Mouse (Mus musculus): ENCODE measurements at regions not wholly inside any gene's neighbourhood (a gene's known extent, or its start where the extent isn't known, plus 50 kb on each side); places are given as distances from the start of the nearest gene placed in this dataset.

- DNase-seq (ENCODE audit: low read depth, low spot score) = no peak
Measured at GRCm38 (mm10) chr6:81323690-81324089, 599.8 kb upstream of the Gcfc2 start.

DNA sequence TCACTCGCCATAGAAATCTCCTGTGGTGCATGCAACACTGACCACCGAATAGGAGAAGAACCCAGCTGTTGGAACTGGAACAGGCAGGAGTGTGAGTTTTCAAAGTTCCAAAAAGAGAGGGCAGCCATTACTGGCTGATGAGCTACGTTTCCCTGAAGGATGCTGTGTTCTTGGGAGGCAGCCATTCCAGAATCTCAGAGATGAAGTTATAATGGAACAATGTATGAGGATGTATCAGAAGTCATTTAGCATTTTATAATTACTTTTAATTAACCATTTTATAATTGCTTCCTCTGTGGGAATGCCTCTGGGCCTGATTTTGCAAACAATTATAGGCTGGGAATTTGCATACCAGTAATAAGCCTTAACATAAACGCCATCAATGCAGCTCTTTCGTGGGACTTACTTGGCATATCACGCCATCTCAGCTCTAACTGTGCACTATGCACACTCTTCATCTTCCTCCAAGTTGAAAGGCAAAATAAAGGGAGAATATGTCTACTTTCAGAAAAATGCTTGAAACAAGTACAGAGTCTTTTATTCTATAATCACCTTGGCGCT, 559.4 kb upstream of the Gcfc2 start:
- DNase-seq (ENCODE audit: low read depth, low spot score) = no peak

- no peak for DNase-seq (ENCODE audit: low read depth, low spot score)
Measured at GRCm38 (mm10) chr6:81388484-81388883, 535.0 kb upstream of the Gcfc2 start.

GRCm38 (mm10) chr6:81403122-81403521, 520.3 kb upstream of the Gcfc2 start:
- no peak for DNase-seq (ENCODE audit: low read depth, low spot score)

DNA sequence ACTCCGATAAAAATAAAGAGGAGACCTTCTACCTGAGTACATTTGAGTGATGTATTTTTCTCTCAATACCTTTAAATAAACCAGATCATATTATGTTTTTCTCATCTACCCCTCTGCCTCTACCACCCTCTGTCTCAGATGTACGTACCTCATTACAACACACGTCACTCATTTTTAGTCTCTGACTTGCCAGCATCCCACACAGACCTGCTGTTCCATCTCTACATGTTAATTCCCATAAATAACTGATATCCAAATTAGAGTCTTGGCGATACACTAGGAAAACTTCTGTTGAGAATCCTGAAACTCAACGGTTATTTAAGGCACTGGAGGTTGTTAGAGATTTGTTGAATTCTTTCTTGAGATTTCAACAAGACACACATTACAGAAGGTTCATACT, 509.9 kb upstream of the Gcfc2 start:
- no peak for DNase-seq (ENCODE audit: low read depth, low spot score)

GRCm38 (mm10) chr6:81434745-81435144, 488.7 kb upstream of the Gcfc2 start:
- no peak for DNase-seq (ENCODE audit: low read depth, low spot score)

GRCm38 (mm10) chr6:81438951-81439722, 484.3 kb upstream of the Gcfc2 start:
- DNase-seq (ENCODE audit: low read depth, low spot score) = no peak

- no peak for DNase-seq (ENCODE audit: low read depth, low spot score)
Measured at GRCm38 (mm10) chr6:81441396-81441795, 482.1 kb upstream of the Gcfc2 start.

DNA sequence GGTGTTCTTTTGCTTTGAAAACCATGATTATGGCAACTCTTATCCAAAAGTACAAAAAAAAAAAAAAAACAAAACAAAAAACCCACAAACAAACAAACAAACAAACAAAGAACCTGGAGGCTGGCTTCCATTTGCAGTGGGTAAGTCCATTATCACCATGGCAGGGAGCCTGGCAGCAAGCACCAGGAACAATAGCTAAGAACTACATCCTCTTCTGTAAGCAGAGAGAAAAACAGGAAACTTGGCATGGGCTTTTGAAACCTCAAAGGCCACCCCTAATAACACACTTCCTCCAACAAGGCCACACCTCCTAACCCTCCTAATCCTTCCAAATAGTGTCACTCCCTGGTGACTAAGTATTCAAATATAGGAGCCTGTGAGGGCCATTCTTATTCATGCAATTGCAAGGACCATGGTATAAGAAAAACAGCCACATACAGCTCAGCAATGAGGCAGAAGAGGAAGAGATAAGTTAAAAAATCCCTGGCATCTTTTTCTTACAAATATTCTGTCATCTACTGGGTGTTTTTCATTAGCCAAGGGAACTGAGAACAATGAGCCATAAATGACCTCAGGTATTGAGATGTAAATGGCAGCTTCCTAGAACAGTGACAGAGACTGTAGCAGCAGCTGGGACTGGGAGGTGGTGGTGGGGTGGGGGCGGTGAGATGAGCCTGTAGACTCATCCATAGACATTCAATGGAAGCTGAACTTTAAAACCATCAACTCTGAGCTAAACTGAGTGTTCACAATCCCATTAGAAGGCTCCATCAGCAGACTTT, 477.3 kb upstream of the Gcfc2 start:
- no peak for DNase-seq (ENCODE audit: low read depth, low spot score)

- DNase-seq (ENCODE audit: low read depth, low spot score) = no peak
Measured at GRCm38 (mm10) chr6:81447701-81448100, 475.8 kb upstream of the Gcfc2 start.

DNA sequence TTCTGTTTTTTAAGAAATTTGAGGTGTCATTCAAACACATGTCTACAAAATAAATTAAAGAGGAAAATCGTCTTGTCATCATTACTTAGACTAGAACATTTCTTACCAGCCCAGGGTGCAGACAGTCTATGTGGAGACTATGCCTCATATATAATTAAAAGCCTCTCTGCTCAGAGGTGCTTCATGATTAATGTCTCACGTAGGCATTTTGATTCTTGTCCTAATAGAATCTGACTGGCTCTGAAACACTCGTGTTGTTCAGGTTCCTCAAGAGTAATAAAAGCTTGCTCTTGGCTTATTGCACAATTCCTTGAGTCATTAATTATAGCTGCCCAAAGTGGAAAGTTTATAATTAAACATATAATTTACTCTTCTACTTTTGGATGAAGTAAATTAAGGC, 475.1 kb upstream of the Gcfc2 start:
- DNase-seq (ENCODE audit: low read depth, low spot score) = no peak

DNA sequence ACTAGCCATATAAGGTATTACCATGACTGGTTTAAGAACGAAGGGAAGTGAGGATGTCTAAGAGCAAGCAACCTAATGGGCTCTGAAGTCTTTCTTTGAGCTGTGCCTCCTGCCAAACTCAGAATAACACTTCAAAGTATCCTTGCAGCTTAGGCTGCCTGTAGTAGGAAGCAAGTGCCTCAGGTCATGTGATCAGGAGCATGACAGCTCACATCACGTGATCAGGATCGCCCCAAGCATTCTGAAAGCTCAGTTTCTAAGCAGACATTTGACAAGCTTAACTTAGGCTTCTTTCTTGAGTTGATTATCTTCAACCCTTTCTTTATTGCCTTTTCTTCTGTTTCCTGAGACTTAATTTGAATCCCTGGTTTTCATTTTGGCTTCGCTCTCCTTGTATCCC, 462.4 kb upstream of the Gcfc2 start:
- no peak for DNase-seq (ENCODE audit: low read depth, low spot score)

DNA sequence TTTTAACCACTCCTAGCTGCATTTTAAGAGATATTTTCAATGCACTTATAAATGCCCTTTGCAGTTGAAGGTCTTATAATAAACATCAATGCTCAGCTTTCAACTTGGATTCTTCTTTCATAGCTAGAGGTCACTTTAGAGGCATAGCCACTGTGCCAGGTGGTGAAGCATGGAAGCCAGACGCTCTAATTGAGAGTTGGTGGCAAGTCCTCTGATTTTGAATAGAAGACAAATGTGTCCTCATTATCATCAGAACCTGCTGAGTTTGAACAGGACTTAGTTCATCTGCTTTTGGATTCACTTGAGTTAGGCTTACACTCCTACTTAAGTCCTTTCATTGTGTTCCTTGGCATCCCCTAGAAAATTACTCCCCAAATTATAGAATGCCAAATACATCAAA, 459.0 kb upstream of the Gcfc2 start:
- DNase-seq (ENCODE audit: low read depth, low spot score) = no peak

- no peak for DNase-seq (ENCODE audit: low read depth, low spot score)
Measured at GRCm38 (mm10) chr6:81466536-81466935, 456.9 kb upstream of the Gcfc2 start.

GRCm38 (mm10) chr6:81471340-81471955, 452.0 kb upstream of the Gcfc2 start:
- no peak for DNase-seq (ENCODE audit: low read depth, low spot score)

DNA sequence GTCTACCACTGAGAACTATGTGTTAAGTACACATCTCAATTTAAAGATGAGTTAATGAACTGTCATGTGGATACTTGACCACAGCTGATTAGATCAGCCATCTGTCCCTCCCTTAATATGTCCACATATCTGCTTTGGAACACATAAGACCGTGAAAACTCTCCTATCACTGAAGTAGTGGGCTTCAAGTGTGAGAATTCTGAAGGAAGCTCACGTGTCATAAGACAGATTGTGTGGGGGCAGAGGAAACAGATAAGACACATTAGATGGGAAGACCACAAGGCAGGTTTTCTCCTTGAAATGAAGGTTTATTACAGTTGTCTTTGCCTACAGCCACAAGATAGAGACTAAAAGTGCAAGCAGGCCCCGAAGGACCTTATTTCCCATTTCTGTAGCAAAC, 451.0 kb upstream of the Gcfc2 start:
- no peak for DNase-seq (ENCODE audit: low read depth, low spot score)

GRCm38 (mm10) chr6:81474786-81475185, 448.7 kb upstream of the Gcfc2 start:
- no peak for DNase-seq (ENCODE audit: low read depth, low spot score)

DNA sequence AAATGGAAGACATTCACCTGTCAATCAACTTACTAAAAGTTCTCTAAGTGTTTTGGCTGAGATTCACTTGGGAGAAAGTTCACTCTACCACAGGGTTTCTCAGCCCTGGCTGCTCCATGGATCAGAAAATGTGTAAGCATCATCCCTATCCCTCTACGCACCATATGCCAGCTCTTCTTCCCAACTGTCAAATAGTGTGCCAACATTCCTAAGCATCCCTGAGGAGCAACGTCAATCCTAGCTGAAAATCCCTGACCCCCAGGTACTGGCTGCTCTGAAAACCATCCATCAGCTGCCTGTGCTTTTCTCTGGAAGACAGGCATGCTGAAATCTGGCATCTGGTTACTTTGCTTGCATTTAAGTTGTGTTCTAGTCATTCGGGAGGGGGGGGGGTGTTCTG, 436.5 kb upstream of the Gcfc2 start:
- DNase-seq (ENCODE audit: low read depth, low spot score) = no peak

GRCm38 (mm10) chr6:81496239-81496638, 427.2 kb upstream of the Gcfc2 start:
- no peak for DNase-seq (ENCODE audit: low read depth, low spot score)

DNA sequence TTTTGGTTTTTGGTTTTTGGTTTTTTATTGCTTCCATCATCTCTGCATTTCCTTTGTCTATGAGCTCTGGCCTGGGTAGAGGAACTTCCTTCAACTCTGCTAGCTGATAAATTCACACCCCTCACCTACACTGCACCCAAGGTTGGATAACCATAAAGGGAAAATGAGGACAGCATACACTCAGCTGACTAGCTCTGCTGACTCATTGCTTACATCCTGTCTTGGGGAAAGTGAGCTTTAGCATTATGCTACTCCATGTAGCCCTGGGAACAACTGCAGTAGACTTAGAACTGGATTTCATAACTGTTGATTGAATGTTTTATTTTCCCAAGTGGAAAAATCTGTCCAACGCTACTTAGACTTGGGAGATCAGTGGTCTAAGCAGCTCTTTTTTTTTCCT, 406.3 kb upstream of the Gcfc2 start:
- DNase-seq (ENCODE audit: low read depth, low spot score) = no peak

DNA sequence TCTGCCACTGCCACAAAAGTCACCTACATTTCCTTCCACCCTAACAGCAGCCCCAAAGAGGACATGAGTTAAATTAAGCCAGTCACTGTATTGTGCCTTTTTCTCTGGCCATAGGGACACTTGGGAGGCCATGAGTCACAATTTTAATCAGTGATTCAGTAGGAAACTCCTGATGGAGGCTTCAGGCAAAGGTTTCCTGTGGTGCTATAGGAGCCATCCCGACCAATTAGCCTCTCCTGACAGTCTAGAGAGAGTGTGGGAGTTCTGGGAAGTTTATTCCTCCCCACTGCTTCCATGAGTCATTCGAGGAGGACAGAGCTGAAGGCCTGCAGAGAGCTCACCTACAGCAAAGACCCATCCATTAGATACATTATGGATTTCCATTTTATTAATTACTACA, 361.2 kb upstream of the Gcfc2 start:
- DNase-seq (ENCODE audit: low read depth, low spot score) = no peak

GRCm38 (mm10) chr6:81563192-81563591, 360.3 kb upstream of the Gcfc2 start:
- no peak for DNase-seq (ENCODE audit: low read depth, low spot score)
